In the genomic region with DNA sequence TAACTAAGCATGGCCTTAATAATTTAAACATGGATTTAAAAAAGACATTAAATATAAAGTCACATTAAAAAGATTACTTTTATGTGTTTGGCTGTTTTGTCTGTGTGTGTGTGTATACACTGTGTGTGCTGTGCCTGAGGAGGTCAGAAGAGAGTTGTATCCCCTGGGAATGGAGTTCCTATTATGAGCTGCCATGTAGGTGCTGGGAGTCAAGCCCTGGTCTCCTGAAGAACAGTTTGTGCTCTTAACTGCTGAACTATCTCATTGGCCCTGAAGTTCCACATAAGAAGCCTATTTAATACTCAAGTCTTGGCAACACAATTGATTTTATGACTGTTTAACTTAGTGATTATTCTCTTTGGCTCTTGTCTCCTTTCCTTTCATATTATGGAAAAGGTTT, we compare ENCODE assay signal across 8 mouse cellular contexts. TPM values are rescaled to one million over a fixed set of nuclear protein-coding genes. Genes with fewer than 3 reads are reported as not detected.
A peak's percentile ranks its signal among the peaks of the same experiment; 100 is the strongest.
DNase-seq lines count a peak whose midpoint lies in the region; ATAC-seq lines count a peak whose summit lies in the region.

No protein-coding gene starts in this region.

- DNase-seq in kidney, adult 11 months, result no peak
- DNase-seq in left cerebral cortex, postnatal 25 days (ENCODE audit: low spot score in 2 of 2), result no peak
- no peak for DNase-seq in left cerebral cortex, adult 11 months (ENCODE audit: low spot score)
- no peak for DNase-seq in ovary, postnatal 14 days (ENCODE audit: low spot score)

- H3K9ac ChIP-seq in kidney, embryonic 15.5 days, result peak overlapping the region; percentile 97
- H3K9ac ChIP-seq in hindbrain, embryonic 15.5 days, result peak overlapping the region; percentile 91; the same call in 1 of the 2 replicates
- H3K9ac ChIP-seq in midbrain, embryonic 15.5 days, result peak overlapping the region; percentile 99

- H3K9me3 ChIP-seq in kidney, embryonic 15.5 days (replicated peaks), result no peaks in the 10 kb centered on the region
- no peaks in the 10 kb centered on the region for H3K9me3 ChIP-seq in hindbrain, embryonic 15.5 days
- H3K9me3 ChIP-seq in midbrain, embryonic 15.5 days, result no peaks in the 10 kb centered on the region

- H3K27ac ChIP-seq in kidney, embryonic 15.5 days, result no peak overlapping the region
- no peak overlapping the region for H3K27ac ChIP-seq in brown adipose tissue, adult 24 weeks (replicated peaks; ENCODE audit: low read depth, low read length)
- no peak overlapping the region for H3K27ac ChIP-seq in hindbrain, embryonic 15.5 days (replicated peaks)
- H3K27ac ChIP-seq in midbrain, embryonic 15.5 days, result no peak overlapping the region

- no peaks in the 10 kb centered on the region for H3K36me3 ChIP-seq in kidney, embryonic 15.5 days
- H3K36me3 ChIP-seq in hindbrain, embryonic 15.5 days, result no peaks in the 10 kb centered on the region
- no peaks in the 10 kb centered on the region for H3K36me3 ChIP-seq in midbrain, embryonic 15.5 days (replicated peaks)

- H3K4me3 ChIP-seq in kidney, embryonic 15.5 days (replicated peaks), result peak overlapping the region; percentile 98
- peak overlapping the region; percentile 97 for H3K4me3 ChIP-seq in brown adipose tissue, adult 24 weeks (ENCODE audit: insufficient read depth, low read depth, low read length)
- peak overlapping the region; percentile 72 for H3K4me3 ChIP-seq in hindbrain, embryonic 15.5 days
- peak overlapping the region; percentile 58 for H3K4me3 ChIP-seq in midbrain, embryonic 15.5 days

- H3K4me2 ChIP-seq in kidney, embryonic 15.5 days, result peak overlapping the region; percentile 77
- H3K4me2 ChIP-seq in hindbrain, embryonic 15.5 days, result peak overlapping the region; percentile 82
- peak overlapping the region; percentile 91 for H3K4me2 ChIP-seq in midbrain, embryonic 15.5 days

- intact Hi-C loops in left cerebral cortex, postnatal 25 days (cut with DNase I), result loop anchor here (5.0 to 10.0 kb wide), 2 partner anchors 80 to 177 kb away; a partner anchor contains a TSS

- ATAC-seq in kidney, embryonic 15.5 days (replicated peaks; ENCODE audit: low FRiP score), result no peak
- ATAC-seq in hindbrain, embryonic 15.5 days (ENCODE audit: low FRiP score, low read depth), result no peak
- no peak for ATAC-seq in midbrain, embryonic 15.5 days (replicated peaks)

- peaks cover 27% of the 10 kb centered on the region for H3K4me1 ChIP-seq in kidney, embryonic 15.5 days
- H3K4me1 ChIP-seq in brown adipose tissue, adult 24 weeks (ENCODE audit: control insufficient read depth, insufficient read depth, insufficient read length, low read length), result peaks cover 21% of the 10 kb centered on the region
- peaks cover 51% of the 10 kb centered on the region for H3K4me1 ChIP-seq in hindbrain, embryonic 15.5 days (replicated peaks)
- H3K4me1 ChIP-seq in midbrain, embryonic 15.5 days, result peaks cover 41% of the 10 kb centered on the region

- H3K27me3 ChIP-seq in kidney, embryonic 15.5 days, result no peaks in the 10 kb centered on the region
- H3K27me3 ChIP-seq in hindbrain, embryonic 15.5 days, result no peaks in the 10 kb centered on the region
- no peaks in the 10 kb centered on the region for H3K27me3 ChIP-seq in midbrain, embryonic 15.5 days (replicated peaks)

RNA-seq across cellular contexts. Expression of a gene that starts 3.6 kb away (rescaled TPM):
- 4.9 and 7.0 TPM in 2 replicates for polyA plus RNA-seq in kidney, embryonic 15.5 days (2015; fragmentation: Nextera tagmentation; extraction: Ambion mirVana)
- polyA plus RNA-seq in brown adipose tissue, adult 24 weeks (2012; ENCODE audit: insufficient read depth, insufficient read length, missing spikeins), result 10.1 and 12.9 TPM in 2 replicates
- 3.7 and 4.6 TPM in 2 replicates for polyA plus RNA-seq in hindbrain, embryonic 15.5 days (2015; fragmentation: Nextera tagmentation; extraction: Ambion mirVana)
- 4.5 and 4.8 TPM in 2 replicates for polyA plus RNA-seq in midbrain, embryonic 15.5 days (2015; fragmentation: Nextera tagmentation; extraction: Ambion mirVana)
- 10 to 100 TPM; 58.8 to 61.2 TPM for total RNA-seq in left cerebral cortex, postnatal 25 days (2021)

RNA-seq across cellular contexts. Expression of a gene that starts 42.8 kb away (rescaled TPM):
- polyA plus RNA-seq in kidney, embryonic 15.5 days (2015; fragmentation: Nextera tagmentation; extraction: Ambion mirVana), result 24.5 and 26.4 TPM in 2 replicates
- 394 and 426 TPM in 2 replicates for polyA plus RNA-seq in brown adipose tissue, adult 24 weeks (2012; ENCODE audit: insufficient read depth, insufficient read length, missing spikeins)
- 24.3 and 25.5 TPM in 2 replicates for polyA plus RNA-seq in hindbrain, embryonic 15.5 days (2015; fragmentation: Nextera tagmentation; extraction: Ambion mirVana)
- 27.5 and 27.6 TPM in 2 replicates for polyA plus RNA-seq in midbrain, embryonic 15.5 days (2015; fragmentation: Nextera tagmentation; extraction: Ambion mirVana)
- 10 to 100 TPM; 37.6 to 39.0 TPM for total RNA-seq in left cerebral cortex, postnatal 25 days (2021)

Comparison
In these comparisons a context has a peak if more than half of its experiments do, and no peak if none do; other contexts are left out.
1. RNA of a gene that starts 42.8 kb away (polyA plus RNA-seq): 394 to 426 TPM in brown adipose tissue, adult 24 weeks; 27.5 to 27.6 TPM in midbrain, embryonic 15.5 days, 24.5 to 26.4 TPM in kidney, embryonic 15.5 days and 24.3 to 25.5 TPM in hindbrain, embryonic 15.5 days; every median in the first group is over 10 times any median in the second.
2. Peak in every context shown above with its lines, with median percentiles within 50 percentile points of each other: H3K4me2 ChIP-seq, H3K4me3 ChIP-seq and H3K9ac ChIP-seq.